Mouse (Mus musculus) heart, postnatal 25 days (tissue): ENCODE results near the gene Matk. TPM values are rescaled to one million over a fixed set of nuclear protein-coding genes. Genes with fewer than 3 reads are reported as not detected.

Experiments used
- DNase-seq: peaks from one replicate; pipeline ENCODE4 v3.0.0; 2022; ENCODE audit warnings: low spot score
- intact Hi-C: fragments of 180-260 bp; cut with DNase I; formaldehyde crosslinking; loops from one replicate; pipeline ENCODE4 v1.15.1; 2025
- total RNA-seq, 2 experiments: library from RNA; stranded (reverse); gene quantifications; 2 replicates each; pipeline ENCODE4 v1.2.3; 2021

The Matk gene
- total RNA-seq, 2 experiments from 2014 or later, result 0.42 to 0.61 TPM

- DNase-seq, result no peak
- intact Hi-C loops, result loop anchor here (2.0 kb wide), 1 partner anchor 167 kb away; no protein-coding TSS in a partner anchor
Measured at GRCm38 (mm10) chr10:81284189-81284588, 31.5 kb downstream of the Matk start.

DNA sequence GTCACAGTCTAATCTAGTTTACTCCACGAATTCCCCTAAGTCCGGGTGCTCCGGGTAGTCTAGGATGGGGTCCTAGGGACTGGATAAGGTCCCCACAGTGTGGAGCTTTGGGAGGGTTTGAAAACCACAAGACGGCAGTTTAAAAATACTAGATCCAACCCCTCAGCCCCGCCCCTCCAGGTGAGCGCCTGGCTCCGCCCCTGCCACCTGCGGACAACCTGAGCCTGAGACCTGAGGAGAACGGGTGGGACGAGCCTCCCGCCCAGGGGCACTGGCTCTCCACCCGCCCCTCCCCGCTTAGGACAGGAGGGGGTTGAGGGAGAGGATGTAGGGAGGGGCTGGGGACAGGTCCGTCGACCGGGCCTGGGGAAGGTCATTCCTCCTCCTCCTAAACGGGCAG is 32.0 kb downstream of the Matk start:
- no peak for DNase-seq
- intact Hi-C loops, result loop anchor here (2.0 kb wide), 1 partner anchor 166 kb away; no protein-coding TSS in a partner anchor

- intact Hi-C loops, result loop anchor here (2.0 kb wide), 1 partner anchor 165 kb away; no protein-coding TSS in a partner anchor
- peak; percentile 67 for DNase-seq
Measured at GRCm38 (mm10) chr10:81285694-81286450, 33.1 kb downstream of the Matk start.

DNA sequence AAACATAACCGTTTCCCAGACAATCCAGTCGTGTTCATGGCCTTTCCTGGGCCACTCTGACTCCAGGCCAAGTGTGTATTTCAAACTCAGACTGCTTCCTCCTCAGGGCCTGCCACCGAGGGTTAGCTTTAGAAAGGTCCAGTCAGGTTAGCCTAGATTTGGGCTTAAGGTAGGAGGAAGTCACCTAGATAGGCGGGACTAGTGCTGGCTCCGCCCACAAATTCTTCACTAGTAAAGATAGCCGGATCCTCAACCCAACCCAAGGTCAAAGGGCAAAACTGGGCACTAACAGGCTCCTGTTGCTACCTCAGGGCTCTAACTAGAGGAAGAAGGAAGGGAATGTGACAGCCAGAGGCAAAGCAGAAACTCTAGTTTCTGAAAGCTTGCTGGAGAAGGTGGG is 33.9 kb downstream of the Matk start:
- DNase-seq, result no peak
- intact Hi-C loops, result no loop called here

GRCm38 (mm10) chr10:81287513-81288157 is 34.9 kb downstream of the Matk start:
- DNase-seq, result no peak
- intact Hi-C loops, result no loop called here

DNA sequence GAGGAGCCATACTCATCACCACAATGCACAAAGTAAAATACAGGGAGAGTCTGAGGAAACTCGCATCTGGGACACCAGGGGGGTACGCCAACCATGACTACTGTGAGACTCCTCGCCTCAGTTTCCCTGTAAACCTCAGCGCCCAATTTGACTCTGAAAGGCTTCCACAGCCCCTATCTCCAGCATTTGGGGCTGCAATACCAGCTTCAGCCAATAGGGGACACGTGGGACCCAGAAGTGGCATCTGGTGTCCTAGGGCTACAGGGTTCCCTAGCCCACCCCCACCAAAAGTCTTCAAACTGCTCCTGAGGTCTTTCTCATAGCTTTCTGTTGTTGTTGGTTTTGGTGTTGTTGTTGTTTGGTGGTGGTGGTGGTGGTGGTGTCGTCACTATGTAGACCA is 35.9 kb downstream of the Matk start:
- intact Hi-C loops, result no loop called here
- no peak for DNase-seq

GRCm38 (mm10) chr10:81289278-81289677 is 36.5 kb downstream of the Matk start:
- intact Hi-C loops, result loop anchor here (1.0 kb wide), 1 partner anchor 16 kb away; no protein-coding TSS in a partner anchor
- no peak for DNase-seq

DNA sequence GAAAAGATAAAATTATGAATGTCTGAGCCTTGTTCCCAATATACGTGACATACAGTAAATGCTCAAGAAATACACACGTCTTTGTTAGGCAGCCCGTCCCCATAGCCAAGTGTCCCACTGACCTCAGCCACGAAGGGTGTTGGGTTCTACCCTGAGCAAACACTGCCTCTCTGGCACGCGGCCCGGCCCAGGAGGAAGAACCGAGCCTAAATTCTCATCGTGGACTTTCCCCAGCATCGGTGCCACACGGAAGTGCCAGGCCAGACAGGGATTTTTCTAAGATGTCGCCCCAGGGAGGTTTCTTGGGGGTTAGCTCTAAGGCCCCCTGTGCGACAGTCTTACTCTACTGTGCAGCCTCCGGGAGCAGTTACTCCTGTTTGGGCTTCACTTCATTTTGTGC is 37.1 kb downstream of the Matk start:
- DNase-seq, result no peak
- intact Hi-C loops, result loop anchor here (1.0 to 2.0 kb wide), 2 partner anchors 15 to 51 kb away; no protein-coding TSS in a partner anchor

DNA sequence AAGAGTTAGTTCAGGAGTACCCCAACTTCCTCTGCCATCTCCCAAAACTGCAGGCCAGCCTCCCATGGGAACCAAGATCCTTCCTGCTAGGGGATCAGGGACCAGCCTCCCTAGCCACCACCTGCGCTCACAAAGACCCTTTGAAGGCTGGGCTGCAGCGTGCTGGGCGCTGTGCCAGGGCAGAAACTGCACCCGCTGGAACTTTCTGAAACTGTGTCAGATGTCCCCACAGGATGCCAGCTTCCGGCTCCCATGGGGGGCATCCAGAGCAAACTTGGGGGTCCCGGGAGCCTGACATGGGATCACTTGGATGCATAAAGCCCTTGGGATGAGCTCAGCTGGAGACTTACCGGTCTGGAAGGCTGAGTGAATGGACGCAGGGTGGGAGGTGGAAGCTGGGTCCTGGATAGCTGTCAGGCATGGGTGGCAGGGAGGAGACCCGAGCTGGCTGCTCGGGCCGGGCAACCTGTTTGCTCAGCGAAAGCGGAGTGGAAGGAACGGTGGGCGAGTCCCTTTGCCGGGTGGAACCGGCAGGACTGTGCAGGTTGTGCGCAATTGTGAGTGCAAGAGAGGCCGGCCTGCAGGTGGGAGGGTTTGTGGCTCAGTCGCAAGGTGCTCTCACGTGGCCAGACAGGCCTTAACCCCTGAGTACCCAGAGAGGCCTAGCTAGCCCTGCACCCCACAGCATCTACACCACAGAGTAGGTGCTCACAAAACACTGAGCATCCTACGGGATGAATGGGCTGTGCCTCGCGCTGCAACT is 38.1 kb downstream of the Matk start:
- intact Hi-C loops, result loop anchor here (2.0 kb wide), 1 partner anchor 50 kb away; no protein-coding TSS in a partner anchor

DNA sequence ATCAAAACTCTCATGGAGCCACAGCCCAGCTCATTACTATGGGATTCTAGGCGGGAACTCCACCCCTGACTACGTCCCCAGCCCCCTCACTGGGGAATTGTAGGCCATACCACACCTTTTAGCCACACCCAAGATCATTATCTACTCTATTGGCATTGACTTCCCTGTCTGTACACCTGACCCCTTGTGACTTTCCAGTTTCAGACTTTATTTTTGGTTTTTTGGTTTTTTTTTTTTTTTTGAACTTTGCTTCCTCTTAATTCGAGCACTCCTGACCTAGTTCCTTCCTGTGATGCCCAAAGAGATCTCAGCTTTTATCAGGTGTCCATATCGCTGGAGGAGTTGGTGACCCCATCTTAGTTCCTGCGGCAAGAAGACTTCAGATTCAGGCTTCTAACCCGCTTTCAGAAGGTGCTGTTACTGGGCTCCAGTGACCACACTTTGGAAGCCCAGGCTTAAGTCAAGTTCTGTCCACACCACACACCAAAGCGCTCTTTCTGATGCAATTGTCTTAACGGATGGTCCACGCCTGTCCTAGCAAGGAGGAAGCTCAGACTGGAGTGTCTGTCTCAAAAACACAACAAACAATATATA is 38.9 kb downstream of the Matk start, which contains the start of gene Tjp3:
Tjp3 (minus strand) TSS at position 71 of the 594 bp plus-strand sequence.
- DNase-seq, result no peak
- intact Hi-C loops, result loop anchor here (2.0 kb wide), 2 partner anchors 29 to 49 kb away; partner anchors contain the start of gene Cactin

More for the DNA sequence above, 38.1 kb downstream of the Matk start:
- DNase-seq, result no peak

GRCm38 (mm10) chr10:81292554-81293333 is 40.0 kb downstream of the Matk start, which contains the start of gene Pip5k1c:
Gene Pip5k1c (plus strand): TSS chr10:81292963.
- intact Hi-C loops, result loop anchor here (2.0 kb wide), 1 partner anchor 28 kb away; the partner anchor contains the start of gene Cactin
- peak; percentile 99 for DNase-seq

- intact Hi-C loops, result loop anchor here (2.0 kb wide), 1 partner anchor 27 kb away; the partner anchor contains the start of gene Cactin
Measured at GRCm38 (mm10) chr10:81293334-81294030, 40.7 kb downstream of the Matk start.

GRCm38 (mm10) chr10:81294442-81294841 is 41.7 kb downstream of the Matk start:
- intact Hi-C loops, result no loop called here
- DNase-seq, result no peak

More at GRCm38 (mm10) chr10:81293334-81294030, 40.7 kb downstream of the Matk start:
- no peak for DNase-seq

DNA sequence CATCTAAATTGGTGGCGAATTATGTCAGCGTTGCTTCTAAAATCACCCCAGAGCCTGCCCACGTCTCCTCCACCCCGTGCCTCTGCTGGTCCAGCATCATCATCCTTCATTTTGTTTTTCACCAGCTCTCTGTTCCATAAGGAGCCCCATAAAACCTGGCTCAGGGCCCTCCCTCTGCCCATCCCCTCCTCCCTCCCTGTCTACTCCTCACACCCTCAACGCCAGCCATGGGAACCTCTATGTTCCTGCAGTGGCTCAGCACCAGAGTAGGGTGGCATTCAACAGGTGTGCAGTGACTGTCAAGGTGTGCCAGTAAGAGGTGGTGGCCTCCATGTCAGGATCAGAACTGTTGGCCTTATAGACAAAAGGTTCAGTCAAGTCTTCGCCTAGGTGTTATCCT is 42.5 kb downstream of the Matk start:
- DNase-seq, result no peak
- intact Hi-C loops, result no loop called here

- intact Hi-C loops, result no loop called here
- no peak for DNase-seq
Measured at GRCm38 (mm10) chr10:81297246-81297645, 44.5 kb downstream of the Matk start.

GRCm38 (mm10) chr10:81297845-81298244 is 45.1 kb downstream of the Matk start:
- intact Hi-C loops, result no loop called here
- DNase-seq, result peak; percentile 64

DNA sequence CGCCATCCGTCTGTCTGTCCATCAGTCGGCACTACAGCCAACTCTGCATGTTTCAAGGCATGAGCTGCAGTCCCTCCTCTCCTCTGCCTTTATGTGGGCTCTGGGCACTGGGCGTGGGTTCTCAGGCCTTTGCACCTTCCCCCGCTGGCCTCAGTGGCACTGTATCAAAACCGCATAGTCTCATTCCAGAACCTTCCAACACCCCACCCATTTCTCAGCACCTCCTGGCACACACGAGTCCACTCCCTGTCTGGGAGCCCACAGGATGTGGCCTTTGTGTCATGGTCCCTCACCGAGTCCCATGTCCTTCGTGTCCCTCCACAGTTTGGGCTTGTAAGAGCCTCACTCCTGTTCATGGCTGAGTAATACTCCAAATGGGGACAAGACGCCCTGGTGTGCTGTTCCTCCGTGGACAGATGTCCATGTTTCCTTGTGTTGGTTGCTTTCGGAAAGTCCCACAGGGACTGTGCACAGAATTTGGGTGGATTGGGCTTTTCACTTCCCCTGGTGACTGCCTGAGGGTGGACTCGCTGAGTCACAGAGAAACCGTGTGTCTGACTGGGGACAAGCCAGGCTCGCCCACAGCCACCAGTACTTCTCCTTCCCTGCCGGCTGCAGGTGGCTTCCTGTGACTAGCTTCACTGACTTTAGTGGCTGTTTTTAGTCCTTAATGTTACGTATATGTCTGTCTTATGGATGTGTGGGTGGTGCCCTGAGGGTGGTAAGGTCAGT is 45.8 kb downstream of the Matk start:
- intact Hi-C loops, result no loop called here
- DNase-seq, result no peak
